Mouse (Mus musculus) CH12.LX (cell line): ENCODE results near the gene Coro2a. TPM values are rescaled to one million over a fixed set of nuclear protein-coding genes. Genes with fewer than 3 reads are reported as not detected.

ENCODE experiments used
- DNase-seq: peaks from one replicate; pipeline ENCODE4 v3.0.0-alpha.2; 2013; ENCODE audit errors: extremely low read depth
- H3K27ac ChIP-seq: 2 replicates; pipeline ENCODE4 v1.5.1; 2012; ENCODE audit warnings: low read depth, mild to moderate bottlenecking, control low read depth, moderate library complexity; ENCODE audit not compliant: insufficient read depth
- H3K27me3 ChIP-seq: replicated peaks from 2 replicates; pipeline ENCODE3; 2012; ENCODE audit warnings: inconsistent platforms
- H3K36me3 ChIP-seq, 2 experiments: replicated peaks in 1 of 2; 2 replicates each; pipeline versions ENCODE3 to v1.6.1; 2012; ENCODE audit warnings: inconsistent platforms in 1 of 2, low read length in 1 of 2, mild to moderate bottlenecking in 1 of 2, mixed read lengths in 1 of 2, moderate library complexity in 1 of 2; ENCODE audit not compliant: control insufficient read depth in 1 of 2, insufficient read depth in 1 of 2
- H3K4me1 ChIP-seq, 2 experiments: 2 replicates each; pipeline ENCODE4 v1.6.1; 2012; ENCODE audit warnings: inconsistent platforms in 1 of 2, moderate library complexity in 1 of 2; ENCODE audit not compliant: insufficient read depth in 2 of 2, control insufficient read depth in 1 of 2
- H3K4me2 ChIP-seq: 2 replicates; pipeline ENCODE4 v1.6.1; 2012; ENCODE audit warnings: low read depth, mild to moderate bottlenecking, control low read depth; ENCODE audit not compliant: poor library complexity, insufficient read depth, severe bottlenecking
- H3K4me3 ChIP-seq, 3 experiments: fragments of 150-350 bp in 1 of 3; sonication (generic) in 1 of 3; replicated peaks in 1 of 3; 2 replicates each; pipeline versions ENCODE3 to v1.5.1; 2011 to 2012; ENCODE audit warnings: low read depth in 2 of 3, low read length in 2 of 3, mild to moderate bottlenecking in 2 of 3, moderate library complexity in 2 of 3, control low read depth in 1 of 3, improper control_type of control experiment in 1 of 3, inconsistent platforms in 1 of 3, mixed read lengths in 1 of 3; ENCODE audit not compliant: poor library complexity in 1 of 3
- H3K79me2 ChIP-seq: replicated peaks from 2 replicates; pipeline ENCODE4 v1.6.1; 2012; ENCODE audit warnings: mild to moderate bottlenecking, moderate library complexity; ENCODE audit not compliant: control insufficient read depth, poor library complexity, insufficient read depth, severe bottlenecking; ENCODE audit errors: extremely low read depth
- H3K9ac ChIP-seq: 2 replicates; pipeline ENCODE4 v1.6.1; 2012; ENCODE audit warnings: low read depth, mild to moderate bottlenecking, control low read depth, moderate library complexity; ENCODE audit not compliant: insufficient read depth
- H3K9me3 ChIP-seq: replicated peaks from 2 replicates; pipeline ENCODE3; 2012; ENCODE audit warnings: low read length, inconsistent platforms, mixed read lengths
- BHLHE40 ChIP-seq: IDR thresholded peaks from 2 replicates; pipeline ENCODE4 v1.6.1; 2011; ENCODE audit warnings: mild to moderate bottlenecking, low read depth, low read length, improper control_type of control experiment
- CHD1 ChIP-seq: IDR thresholded peaks from 2 replicates; pipeline ENCODE4 v1.6.1; 2012; ENCODE audit warnings: low read depth, low read length, improper control_type of control experiment, inconsistent platforms
- CTCF ChIP-seq, 2 experiments: IDR thresholded peaks in 1 of 2; conservative IDR thresholded peaks in 1 of 2; 2 replicates each; pipeline ENCODE4 v1.5.1; 2011 to 2012; ENCODE audit warnings: low read depth in 2 of 2, low read length in 2 of 2, improper control_type of control experiment in 1 of 2, inconsistent platforms in 1 of 2, mild to moderate bottlenecking in 1 of 2, moderate library complexity in 1 of 2
- E2F4 ChIP-seq: IDR thresholded peaks from 2 replicates; pipeline ENCODE4 v1.6.1; 2011; ENCODE audit warnings: low read depth, low read length, improper control_type of control experiment; ENCODE audit not compliant: insufficient replicate concordance
- ELF1 ChIP-seq: IDR thresholded peaks from 2 replicates; pipeline ENCODE4 v1.6.1; 2014; ENCODE audit warnings: low read depth, mild to moderate bottlenecking, inconsistent platforms, low read length, improper control_type of control experiment
- ETS1 ChIP-seq: conservative IDR thresholded peaks from 2 replicates; pipeline ENCODE4 v1.6.1; 2012; ENCODE audit warnings: low read depth, mild to moderate bottlenecking, inconsistent platforms, low read length, improper control_type of control experiment, moderate library complexity
- HCFC1 ChIP-seq: IDR thresholded peaks from 2 replicates; pipeline ENCODE4 v1.6.1; 2012; ENCODE audit warnings: low read depth, mild to moderate bottlenecking, inconsistent platforms, low read length, improper control_type of control experiment
- JUN ChIP-seq: IDR thresholded peaks from 2 replicates; pipeline ENCODE4 v1.6.1; 2011; ENCODE audit warnings: low read depth, mild to moderate bottlenecking, low read length, improper control_type of control experiment, moderate library complexity; ENCODE audit not compliant: insufficient read depth
- KAT2A ChIP-seq: IDR thresholded peaks from 2 replicates; pipeline ENCODE4 v1.6.1; 2012; ENCODE audit warnings: low read length, improper control_type of control experiment, inconsistent platforms; ENCODE audit not compliant: insufficient replicate concordance
- MAX ChIP-seq: IDR thresholded peaks from 2 replicates; pipeline ENCODE4 v1.6.1; 2011; ENCODE audit warnings: low read length, improper control_type of control experiment
- MAZ ChIP-seq: IDR thresholded peaks from 2 replicates; pipeline ENCODE4 v1.6.1; 2012; ENCODE audit warnings: low read depth, mild to moderate bottlenecking, inconsistent platforms, low read length, improper control_type of control experiment, moderate library complexity
- MEF2A ChIP-seq: IDR thresholded peaks from 2 replicates; pipeline ENCODE4 v1.6.1; 2014; ENCODE audit warnings: low read depth, mild to moderate bottlenecking, inconsistent platforms, low read length, improper control_type of control experiment, borderline replicate concordance
- RCOR1 ChIP-seq: conservative IDR thresholded peaks from 2 replicates; pipeline ENCODE4 v1.6.1; 2012; ENCODE audit warnings: low read depth, mild to moderate bottlenecking, inconsistent platforms, low read length, improper control_type of control experiment
- SIN3A ChIP-seq: IDR thresholded peaks from 2 replicates; pipeline ENCODE4 v1.6.1; 2012; ENCODE audit warnings: low read length, improper control_type of control experiment, inconsistent platforms
- TBP ChIP-seq: conservative IDR thresholded peaks from 2 replicates; pipeline ENCODE4 v1.6.1; 2011; ENCODE audit warnings: low read depth, low read length, improper control_type of control experiment
- TCF12 ChIP-seq: IDR thresholded peaks from 2 replicates; pipeline ENCODE4 v1.6.1; 2014; ENCODE audit warnings: low read depth, mild to moderate bottlenecking, inconsistent platforms, low read length, improper control_type of control experiment
- USF1 ChIP-seq: IDR thresholded peaks from 2 replicates; pipeline ENCODE4 v1.6.1; 2014; ENCODE audit warnings: low read depth, mild to moderate bottlenecking, inconsistent platforms, low read length, improper control_type of control experiment
- ZKSCAN1 ChIP-seq: IDR thresholded peaks from 2 replicates; pipeline ENCODE4 v1.6.1; 2012; ENCODE audit warnings: low read depth, inconsistent platforms, low read length, improper control_type of control experiment, borderline replicate concordance
- ZMIZ1 ChIP-seq: IDR thresholded peaks from 2 replicates; pipeline ENCODE4 v1.6.1; 2012; ENCODE audit warnings: low read depth, mild to moderate bottlenecking, inconsistent platforms, low read length, improper control_type of control experiment
- dilution Hi-C: fragments of 300-500 bp; cut with MboI; formaldehyde crosslinking; loops from 2 replicates; pipeline ENCODE4 v1.14.3; 2020; ENCODE audit warnings: low sequenced_read_pairs; ENCODE audit not compliant: extremely low pct_unique_long_range_greater_than_20kb, extremely low pct_ligation_motif_present
- in situ Hi-C: fragments of 300-500 bp; cut with MboI; formaldehyde crosslinking; loops from 3 replicates; pipeline ENCODE4 v1.14.3; 2019; ENCODE audit warnings: low sequenced_read_pairs, low pct_ligation_motif_present, low pct_unique_long_range_greater_than_20kb, mixed read lengths
- polyA plus RNA-seq: library from polyadenylated mRNA; unstranded; fragments of >175 nt; gene quantifications from 2 replicates; pipeline ENCODE4 v1.2.1, GENCODE M21; 2012; ENCODE audit warnings: low read depth; ENCODE audit not compliant: insufficient read length
- total RNA-seq, 2 experiments: library from RNA; depleted of rRNA; stranded (reverse); fragments of 300-350 nt in 1 of 2; fragments of >200 nt in 1 of 2; gene quantifications; 2 replicates each; pipeline ENCODE4 v1.2.3; 2012 to 2014

Coro2a gene
- total and polyA plus RNA-seq, 3 experiments = 24.6 to 223 (median 129) TPM

DNA sequence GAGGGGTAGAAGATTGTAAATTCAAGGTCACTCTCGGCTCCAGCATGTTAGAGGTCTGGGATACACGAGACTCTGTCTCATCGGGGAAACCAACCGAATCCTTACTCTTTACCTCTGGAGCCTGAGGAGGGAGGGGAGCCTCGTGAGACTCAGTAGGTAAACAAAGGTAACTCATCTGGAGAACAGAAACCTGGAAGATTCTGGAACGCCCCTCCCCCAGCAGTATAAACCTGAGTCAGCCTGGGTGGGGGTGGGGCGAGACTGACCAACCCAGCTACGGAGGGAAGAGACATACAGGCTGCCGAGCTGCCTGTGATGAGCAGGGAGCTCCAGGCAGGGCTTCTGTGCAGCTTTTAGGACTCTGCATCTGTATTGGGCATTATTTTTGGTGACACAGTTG, 26.9 kb upstream of the Coro2a start:
- DNase-seq = no peak
- in situ Hi-C loops = no loop called here
- no peak overlapping the region for H3K9ac ChIP-seq
- no peaks in the 10 kb centered on the region for H3K36me3 ChIP-seq
- H3K27ac ChIP-seq = no peak overlapping the region
- H3K9me3 ChIP-seq = no peaks in the 10 kb centered on the region
- dilution Hi-C loops = no loop called here
- no peak overlapping the region for H3K4me3 ChIP-seq
- peaks cover 0 to 19% of the 10 kb centered on the region in 2 experiments; a peak in 2 of 4 replicates for H3K4me1 ChIP-seq
- TF ChIP-seq HCFC1 (no peak), KAT2A (no peak)
- no peak overlapping the region for H3K4me2 ChIP-seq
- no peaks in the 10 kb centered on the region for H3K27me3 ChIP-seq
- no peaks in the 10 kb centered on the region for H3K79me2 ChIP-seq

DNA sequence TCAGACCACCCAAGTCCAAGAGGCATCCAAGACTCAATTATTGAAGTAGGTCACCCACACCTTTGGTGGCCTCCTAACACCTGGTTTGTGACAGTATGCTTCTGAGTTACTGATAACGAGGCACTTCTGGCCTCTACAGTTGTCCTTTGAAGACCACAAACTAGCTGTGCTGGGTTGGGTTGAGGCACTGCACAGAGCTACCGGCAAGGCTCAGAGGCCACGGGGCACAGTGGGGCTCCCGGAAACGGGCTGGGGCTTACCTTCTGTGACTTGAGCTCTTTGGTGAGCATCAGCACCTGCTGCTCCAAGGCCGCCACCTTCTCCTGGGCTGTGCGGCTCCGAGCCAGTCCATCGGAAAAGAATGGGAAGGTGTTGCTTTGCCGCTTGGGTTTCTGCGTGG, 26.1 kb upstream of the Coro2a start:
- H3K4me3 ChIP-seq = no peak overlapping the region
- H3K79me2 ChIP-seq = no peaks in the 10 kb centered on the region
- H3K27me3 ChIP-seq = no peaks in the 10 kb centered on the region
- H3K9ac ChIP-seq = no peak overlapping the region
- H3K4me2 ChIP-seq = no peak overlapping the region
- H3K9me3 ChIP-seq = no peaks in the 10 kb centered on the region
- TF ChIP-seq E2F4 = no peak
- TF ChIP-seq JUN = no peak
- no peak for TF ChIP-seq HCFC1
- TF ChIP-seq MAZ = no peak
- TF ChIP-seq ELF1 = no peak
- TF ChIP-seq CTCF (conservative IDR thresholded peaks at IDR 0.05 in 1 of 2, IDR thresholded peaks at IDR 0.05 in 1 of 2; ENCODE audit: low read depth in 2 of 2, low read length in 2 of 2) = no peak
- TF ChIP-seq ZMIZ1 = no peak
- no peak for TF ChIP-seq USF1
- TF ChIP-seq MAX = no peak
- TF ChIP-seq ZKSCAN1 = no peak
- TF ChIP-seq BHLHE40 = no peak
- TF ChIP-seq CHD1 = no peak
- no peak for TF ChIP-seq ETS1
- TF ChIP-seq SIN3A = no peak
- no peak for TF ChIP-seq TCF12
- TF ChIP-seq TBP = no peak
- no peak for TF ChIP-seq MEF2A
- TF ChIP-seq KAT2A = no peak
- TF ChIP-seq RCOR1 = no peak
- no peak for DNase-seq
- dilution Hi-C loops (no loop called here), in situ Hi-C loops (no loop called here)
- H3K27ac ChIP-seq = no peak overlapping the region
- no peaks in the 10 kb centered on the region for H3K36me3 ChIP-seq
- H3K4me1 ChIP-seq = peaks cover 0 to 19% of the 10 kb centered on the region in 2 experiments; a peak in 2 of 4 replicates
